Mouse (Mus musculus): ENCODE data around the gene Erc2. TPM values are rescaled to one million over a fixed set of nuclear protein-coding genes. Genes with fewer than 3 reads are reported as not detected.

Gene Erc2
- polyA plus RNA-seq, 1 experiment: 2.3 TPM

DNA sequence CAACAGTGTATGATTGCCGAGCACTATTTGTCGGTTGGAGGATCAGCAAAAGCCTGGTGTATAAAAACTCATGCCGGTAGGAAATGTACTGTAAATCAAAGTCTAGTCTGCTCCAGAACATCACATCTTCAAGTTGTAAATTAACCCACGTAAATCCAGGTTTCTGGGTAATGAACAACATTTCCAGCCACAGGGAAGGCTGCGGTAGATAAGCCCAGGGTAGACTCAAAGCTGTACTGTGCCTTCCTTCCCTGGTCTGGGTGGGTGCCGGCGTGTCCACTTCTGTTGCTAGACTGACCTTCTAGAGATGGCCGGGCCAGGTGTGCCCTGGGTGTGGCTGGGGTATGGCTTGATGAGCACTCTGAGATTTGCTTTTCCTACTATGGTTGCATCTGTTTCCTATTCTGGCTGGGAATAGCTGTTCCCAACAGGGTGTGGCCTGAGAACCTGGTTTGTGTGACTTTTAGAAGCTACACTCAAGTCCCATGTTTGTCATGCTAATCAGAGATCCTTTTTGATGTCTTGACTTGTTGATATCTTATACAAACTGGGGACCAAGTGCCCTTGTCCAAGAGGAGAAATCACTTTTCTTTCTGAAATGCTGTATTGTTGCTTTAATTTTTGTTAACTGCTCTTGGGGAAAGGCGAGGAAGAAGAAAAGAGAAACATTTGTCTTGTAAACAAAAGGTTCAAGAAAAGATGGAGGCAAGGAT is 616.3 kb downstream of the Erc2 start:
- no peak for DNase-seq (ENCODE audit: low read depth, low spot score)
- 22% methylated on average over 9 of the region's 9 CpGs for WGBS

GRCm38 (mm10) chr14:28240111-28240510 is 617.9 kb downstream of the Erc2 start:
- WGBS: 65% methylated on average over 3 of the region's 3 CpGs
- no peak for DNase-seq (ENCODE audit: low read depth, low spot score)

DNA sequence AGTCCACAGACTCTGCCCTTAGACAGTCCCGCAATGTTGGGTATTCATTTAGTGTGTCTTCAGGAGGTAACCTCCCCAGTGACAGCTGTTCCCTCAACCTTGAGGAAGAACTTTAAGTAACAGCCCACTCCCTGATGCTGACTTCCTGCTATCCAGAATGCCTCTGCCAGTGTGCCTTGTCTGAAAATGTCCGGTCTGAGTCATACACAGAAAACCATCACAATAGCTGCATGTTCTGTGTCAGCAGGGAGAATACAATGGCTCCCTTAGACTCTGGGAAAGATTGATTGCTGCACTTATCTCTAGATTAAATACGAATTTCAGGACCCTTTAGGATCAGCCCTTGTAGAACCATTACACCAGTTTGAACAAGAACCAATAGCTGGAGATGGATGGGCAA is 620.5 kb downstream of the Erc2 start:
- 58% methylated on average over 3 of the region's 3 CpGs for WGBS
- DNase-seq (ENCODE audit: low read depth, low spot score): no peak

DNA sequence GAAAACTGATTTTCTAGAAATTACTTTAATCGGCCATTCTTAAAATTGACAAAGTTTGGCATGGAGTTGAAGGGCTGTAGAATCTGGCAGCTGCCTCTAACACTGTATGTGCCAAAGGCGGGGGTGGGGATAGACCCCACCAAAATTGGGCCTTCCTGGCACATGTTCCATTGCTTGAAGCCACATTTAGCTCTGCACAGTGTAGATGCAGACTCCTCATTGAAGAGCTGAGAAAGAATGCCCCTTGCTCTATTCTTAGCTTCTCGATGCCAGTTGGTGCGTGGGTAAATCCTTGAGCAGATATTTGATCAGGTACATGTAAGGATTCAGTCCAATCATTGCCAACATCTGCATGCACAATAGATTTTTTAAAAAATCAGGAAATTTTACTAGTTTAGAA is 621.2 kb downstream of the Erc2 start:
- WGBS: 87% methylated on average over 4 of the region's 4 CpGs

GRCm38 (mm10) chr14:28262706-28263105 is 640.5 kb downstream of the Erc2 start:
- 29% methylated on average over 4 of the region's 4 CpGs for WGBS
- DNase-seq (ENCODE audit: low read depth, low spot score): no peak

More for the DNA sequence above, 621.2 kb downstream of the Erc2 start:
- no peak for DNase-seq (ENCODE audit: low read depth, low spot score)

- DNase-seq (ENCODE audit: low read depth, low spot score): no peak
- WGBS: 70% methylated on average over 2 of the region's 2 CpGs
Observed at GRCm38 (mm10) chr14:28267367-28267766, 645.1 kb downstream of the Erc2 start.

DNA sequence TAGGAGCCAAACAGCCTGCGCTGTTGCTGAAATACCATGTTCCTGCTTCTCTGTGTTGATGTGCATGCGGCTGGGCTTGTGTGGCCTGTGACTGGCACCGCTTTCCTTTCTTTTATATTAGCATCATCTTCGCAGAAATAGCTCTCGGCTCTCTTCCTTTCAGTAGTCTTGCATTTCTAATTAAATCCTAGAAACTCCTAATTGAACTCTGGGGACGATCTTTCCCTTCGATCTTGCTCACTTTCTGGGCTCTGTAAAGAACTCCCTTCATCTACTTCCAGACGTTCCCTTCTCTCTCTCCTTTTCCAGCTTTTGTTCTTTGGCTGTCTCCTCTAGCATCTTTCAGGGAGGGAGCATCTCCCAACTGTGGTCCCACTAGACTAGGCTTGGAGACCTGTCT is 649.6 kb downstream of the Erc2 start:
- 87% methylated on average over 8 of the region's 8 CpGs for WGBS
- no peak for DNase-seq (ENCODE audit: low read depth, low spot score)

DNA sequence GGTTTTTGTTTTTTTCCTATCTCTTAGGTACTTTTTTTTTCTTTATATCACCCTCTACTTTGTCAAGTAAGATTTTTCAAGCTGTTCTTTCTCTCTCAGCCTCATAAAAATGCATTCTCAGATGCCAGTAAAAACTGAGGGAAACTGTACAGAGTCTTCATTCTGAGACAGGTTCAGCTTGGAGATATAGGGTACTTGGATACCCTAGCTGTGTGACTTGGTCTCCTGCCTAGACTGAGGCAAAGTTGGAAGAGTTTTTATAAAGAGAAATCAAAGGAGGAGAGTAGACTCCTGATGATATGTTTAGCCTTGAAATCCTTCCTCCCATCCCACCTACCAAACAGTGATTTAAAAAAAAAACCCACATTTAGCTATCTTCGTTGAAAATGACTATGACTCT is 651.4 kb downstream of the Erc2 start:
- no peak for DNase-seq (ENCODE audit: low read depth, low spot score)
- 67% methylated on average over 1 of the region's 1 CpGs for WGBS

GRCm38 (mm10) chr14:28274826-28275225 is 652.6 kb downstream of the Erc2 start:
- WGBS: 67% methylated on average over 7 of the region's 7 CpGs
- DNase-seq (ENCODE audit: low read depth, low spot score): no peak

GRCm38 (mm10) chr14:28278951-28279350 is 656.7 kb downstream of the Erc2 start:
- 72% methylated on average over 6 of the region's 6 CpGs for WGBS
- DNase-seq (ENCODE audit: low read depth, low spot score): no peak

- no peak for DNase-seq (ENCODE audit: low read depth, low spot score)
- WGBS: 42% methylated on average over 1 of the region's 1 CpGs
Observed at GRCm38 (mm10) chr14:28280376-28280775, 658.1 kb downstream of the Erc2 start.

DNA sequence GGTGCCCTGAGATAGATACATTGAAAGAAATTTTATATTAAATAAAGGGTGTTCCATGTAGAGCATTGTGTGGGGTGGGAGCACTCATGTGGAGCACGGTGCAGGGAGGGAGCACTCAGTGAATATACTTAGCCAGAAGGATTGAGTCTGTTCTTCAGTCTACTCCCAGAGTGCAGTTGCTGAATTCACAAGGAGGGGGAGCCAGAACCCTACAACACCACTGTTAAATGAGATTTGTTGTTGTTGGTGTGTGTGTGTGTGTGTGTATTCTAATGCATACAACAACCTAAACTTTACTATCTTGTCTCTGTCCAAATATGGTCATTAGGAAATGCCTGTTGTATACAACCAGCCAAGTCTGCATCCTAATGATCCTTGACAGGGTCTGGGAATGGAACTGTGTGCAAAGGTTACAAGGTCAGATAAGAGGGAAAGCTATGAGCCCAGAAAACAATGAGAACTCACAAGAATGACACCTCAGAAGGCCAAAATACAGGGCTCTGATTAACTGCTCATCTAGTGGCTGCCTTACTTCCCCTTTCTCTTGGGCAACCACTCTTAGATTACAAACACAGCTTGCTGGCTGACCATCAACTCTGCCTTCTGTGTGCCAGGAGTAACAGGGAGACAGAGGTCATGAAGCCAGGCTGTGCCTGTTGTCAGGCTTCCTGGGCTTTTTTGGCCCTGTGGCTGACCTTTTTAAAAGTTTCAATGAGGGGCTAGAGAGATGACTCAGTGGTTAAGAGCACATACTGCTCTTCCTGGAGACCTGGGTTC is 661.3 kb downstream of the Erc2 start:
- DNase-seq (ENCODE audit: low read depth, low spot score): no peak
- 84% methylated on average over 1 of the region's 1 CpGs for WGBS

GRCm38 (mm10) chr14:28286511-28286910 is 664.3 kb downstream of the Erc2 start:
- DNase-seq (ENCODE audit: low read depth, low spot score): no peak

- WGBS: 67% methylated on average over 2 of the region's 2 CpGs
Observed at GRCm38 (mm10) chr14:28288196-28288595, 666.0 kb downstream of the Erc2 start.

GRCm38 (mm10) chr14:28288926-28289325 is 666.7 kb downstream of the Erc2 start:
- 74% methylated on average over 2 of the region's 2 CpGs for WGBS
- no peak for DNase-seq (ENCODE audit: low read depth, low spot score)

More at GRCm38 (mm10) chr14:28288196-28288595, 666.0 kb downstream of the Erc2 start:
- no peak for DNase-seq (ENCODE audit: low read depth, low spot score)

DNA sequence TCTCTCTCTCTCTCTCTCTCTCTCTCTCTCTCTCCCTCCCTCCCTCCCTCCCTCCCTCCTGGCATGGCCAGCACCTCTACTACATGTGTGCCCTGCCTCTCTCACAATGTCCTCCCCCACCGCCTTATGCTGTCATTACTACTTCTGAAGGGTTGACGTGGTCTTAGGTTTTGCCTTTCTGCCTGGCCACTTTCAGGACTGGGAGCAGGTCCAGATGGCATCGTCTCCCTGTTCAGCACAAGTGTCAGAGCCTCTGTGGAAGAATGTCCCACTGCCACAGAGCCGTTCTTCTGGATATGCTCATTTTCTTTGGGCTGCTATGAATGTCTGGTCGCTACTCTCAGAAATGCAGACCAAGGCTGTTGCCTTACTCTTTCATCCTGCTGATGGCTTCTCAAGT is 671.7 kb downstream of the Erc2 start:
- WGBS: 91% methylated on average over 5 of the region's 5 CpGs
- no peak for DNase-seq (ENCODE audit: low read depth, low spot score)

GRCm38 (mm10) chr14:28295145-28295544 is 672.9 kb downstream of the Erc2 start:
- 38% methylated on average over 4 of the region's 4 CpGs for WGBS
- DNase-seq (ENCODE audit: low read depth, low spot score): no peak

GRCm38 (mm10) chr14:28300095-28300494 is 677.9 kb downstream of the Erc2 start:
- DNase-seq (ENCODE audit: low read depth, low spot score): no peak
- WGBS: 35% methylated on average over 6 of the region's 6 CpGs

- no peak for DNase-seq (ENCODE audit: low read depth, low spot score)
- 62% methylated on average over 5 of the region's 5 CpGs for WGBS
Observed at GRCm38 (mm10) chr14:28301251-28301650, 679.0 kb downstream of the Erc2 start.

DNA sequence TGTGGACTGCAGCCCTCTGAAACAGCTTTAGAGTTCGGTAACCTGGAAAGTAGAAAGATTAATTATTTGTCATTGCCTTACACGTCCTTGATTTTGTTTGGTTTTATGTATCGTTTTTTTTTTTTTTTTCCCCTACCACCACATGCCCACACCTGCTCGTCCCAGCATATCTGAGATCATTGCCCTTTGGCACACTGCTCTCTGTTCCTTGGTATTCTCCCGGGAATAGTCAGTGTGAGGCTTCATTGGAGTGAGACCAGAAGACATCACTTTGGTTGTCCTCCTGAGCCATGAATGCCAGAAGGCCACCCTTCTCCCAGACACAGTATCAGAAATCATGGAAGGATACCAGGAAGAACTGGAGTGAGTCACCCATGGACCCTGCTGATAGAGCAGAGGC is 681.9 kb downstream of the Erc2 start:
- 31% methylated on average over 5 of the region's 5 CpGs for WGBS
- no peak for DNase-seq (ENCODE audit: low read depth, low spot score)

- DNase-seq (ENCODE audit: low read depth, low spot score): no peak
- 93% methylated on average over 1 of the region's 1 CpGs for WGBS
Observed at GRCm38 (mm10) chr14:28308661-28309060, 686.4 kb downstream of the Erc2 start.
